Mouse (Mus musculus): ENCODE results near the gene Cog4.

- TF ChIP-seq POLR2A (IDR thresholded peaks at IDR 0.05; ENCODE audit: extremely low read depth, insufficient read depth, low read length) (no peak), CTCF (IDR thresholded peaks at IDR 0.05; ENCODE audit: low read depth, low read length) (no peak)
Measured at GRCm38 (mm10) chr8:110887551-110887950, 41.2 kb downstream of the Cog4 start.

Measured in liver, adult 2 months (tissue).